ENCODE assay signal across 15 mouse cellular contexts in genomic region chr10:128340257-128340656, GRCm38 (mm10). TPM values are rescaled to one million over a fixed set of nuclear protein-coding genes. Genes with fewer than 3 reads are reported as not detected.
DNase-seq lines count a peak whose midpoint lies in the region; ATAC-seq and TF ChIP-seq lines count a peak whose summit lies in the region.
"Had no signal": no experiment of that assay in that cellular context is flagged by ENCODE, and none has a peak within 500 bp of the region (broad histone marks: within the 10 kb centered on the region; RNA-seq: fewer than 3 reads in every experiment).

No protein-coding gene starts in this region.

- H3K4me1 ChIP-seq in kidney, adult 2 months (ENCODE audit: control insufficient read depth, insufficient read depth, low read length), result peaks cover 26% of the 10 kb centered on the region
- H3K4me1 ChIP-seq in liver, embryonic 14.5 days (replicated peaks; ENCODE audit: control insufficient read depth in 2 of 2, insufficient read depth in 2 of 2, low read length in 1 of 2), result peaks cover 60 to 62% of the 10 kb centered on the region in 2 experiments
- H3K4me1 ChIP-seq in hindbrain, embryonic 12.5 days, result peaks cover 28% of the 10 kb centered on the region

- peak; percentile 42 for DNase-seq in CD4-positive, CD25-positive, alpha-beta regulatory T cell, adult 2 months (ENCODE audit: low read depth, low spot score)
- DNase-seq in kidney, adult 2 months, result no peak
- DNase-seq in kidney, adult 8-10 months, result no peak
- DNase-seq in MEL-GATA-1-ER (ENCODE audit: extremely low read depth, low read depth), result peak; percentile 41
- DNase-seq in liver, embryonic 14.5 days (ENCODE audit: low read depth in 3 of 3, low spot score in 3 of 3), result peak in 1 of 3 experiments; percentile 46
- no peak for DNase-seq in urinary bladder, postnatal 36 days (ENCODE audit: low spot score in 2 of 2)
- DNase-seq: adrenal gland, postnatal 25 days; cerebellum, postnatal 36 days; kidney, postnatal 14 days had no signal

- no peaks in the 10 kb centered on the region for H3K9me3 ChIP-seq in liver, embryonic 14.5 days (ENCODE audit: control insufficient read depth, low read length)
- H3K9me3 ChIP-seq in hindbrain, embryonic 12.5 days (replicated peaks), result no peaks in the 10 kb centered on the region
- H3K9me3 ChIP-seq: forebrain, embryonic 12.5 days; limb, embryonic 12.5 days; midbrain, embryonic 13.5 days; stomach, embryonic 15.5 days had no signal

- no peak for TF ChIP-seq POLR2A in kidney, adult 2 months (IDR thresholded peaks at IDR 0.05; ENCODE audit: low read depth, low read length)

- no peak overlapping the region for H3K4me3 ChIP-seq in kidney, adult 2 months (ENCODE audit: insufficient read depth, low read depth, low read length)
- no peak overlapping the region for H3K4me3 ChIP-seq in liver, embryonic 14.5 days (ENCODE audit: insufficient read depth in 1 of 2, low read depth in 2 of 2, low read length in 2 of 2)
- H3K4me3 ChIP-seq in hindbrain, embryonic 12.5 days, result no peak overlapping the region
- H3K4me3 ChIP-seq: forebrain, embryonic 12.5 days; limb, embryonic 12.5 days; midbrain, embryonic 13.5 days; stomach, embryonic 15.5 days had no signal

- no peaks in the 10 kb centered on the region for H3K36me3 ChIP-seq in kidney, adult 2 months (ENCODE audit: control insufficient read depth, insufficient read depth, low read length)
- H3K36me3 ChIP-seq in liver, embryonic 14.5 days (replicated peaks; ENCODE audit: control insufficient read depth, insufficient read depth, low read depth), result peaks cover 6% of the 10 kb centered on the region; the same call in 1 of the 2 replicates
- H3K36me3 ChIP-seq in hindbrain, embryonic 12.5 days, result no peaks in the 10 kb centered on the region
- H3K36me3 ChIP-seq: stomach, embryonic 15.5 days had no signal

- no peak overlapping the region for H3K27ac ChIP-seq in kidney, adult 2 months (ENCODE audit: insufficient read depth, low read depth, low read length)
- H3K27ac ChIP-seq in liver, embryonic 14.5 days, result peak overlapping the region; percentile 6; the same call in 1 of the 2 replicates
- H3K27ac ChIP-seq in hindbrain, embryonic 12.5 days, result no peak overlapping the region
- H3K27ac ChIP-seq: forebrain, embryonic 12.5 days; limb, embryonic 12.5 days; midbrain, embryonic 13.5 days; stomach, embryonic 15.5 days had no signal

- TF ChIP-seq EP300 in liver, embryonic 14.5 days (IDR thresholded peaks at IDR 0.05; ENCODE audit: low read depth), result no peak

- 0 out of 2 replicates have a peak, but pooled peaks have one; percentile 12 for TF ChIP-seq CTCF in kidney, adult 2 months (conservative IDR thresholded peaks at IDR 0.05; ENCODE audit: insufficient read depth, insufficient read length, low read depth, low read length)
- TF ChIP-seq CTCF in liver, embryonic 14.5 days (IDR thresholded peaks at IDR 0.05; ENCODE audit: low read depth), result peak; percentile 56

- peak overlapping the region; percentile 80 for H3K4me2 ChIP-seq in liver, embryonic 14.5 days (ENCODE audit: low read depth)
- H3K4me2 ChIP-seq in hindbrain, embryonic 12.5 days (replicated peaks), result no peak overlapping the region
- H3K4me2 ChIP-seq: forebrain, embryonic 12.5 days; limb, embryonic 12.5 days; stomach, embryonic 15.5 days had no signal

- H3K9ac ChIP-seq in liver, embryonic 14.5 days (replicated peaks), result no peak overlapping the region
- no peak overlapping the region for H3K9ac ChIP-seq in hindbrain, embryonic 12.5 days
- H3K9ac ChIP-seq: forebrain, embryonic 12.5 days; limb, embryonic 12.5 days; midbrain, embryonic 13.5 days; stomach, embryonic 15.5 days had no signal

- no peak for ATAC-seq in CD4-positive, CD25-positive, alpha-beta regulatory T cell, adult 4 months
- no peak for ATAC-seq in liver, embryonic 14.5 days (ENCODE audit: insufficient read depth)
- ATAC-seq in hindbrain, embryonic 12.5 days (ENCODE audit: low FRiP score), result no peak
- ATAC-seq: midbrain, embryonic 13.5 days had no signal

- 72% methylated on average over 2 of the region's 2 CpGs for WGBS in kidney, adult 2 months
- 26% methylated on average over 2 of the region's 2 CpGs for WGBS in liver, embryonic 14.5 days (ENCODE audit: insufficient replicate concordance)
- WGBS in hindbrain, embryonic 12.5 days, result 80% methylated on average over 2 of the region's 2 CpGs

- H3K27me3 ChIP-seq in kidney, adult 2 months (replicated peaks; ENCODE audit: control insufficient read depth, insufficient read depth, low read length), result no peaks in the 10 kb centered on the region
- H3K27me3 ChIP-seq in liver, embryonic 14.5 days (ENCODE audit: control insufficient read depth, insufficient read depth, low read length), result no peaks in the 10 kb centered on the region
- H3K27me3 ChIP-seq in hindbrain, embryonic 12.5 days, result no peaks in the 10 kb centered on the region
- H3K27me3 ChIP-seq: forebrain, embryonic 12.5 days; limb, embryonic 12.5 days; midbrain, embryonic 13.5 days; stomach, embryonic 15.5 days had no signal

RNA-seq across cellular contexts. Expression of gene Cs, which starts 2.7 kb away (rescaled TPM):
- 100 to 1,000 TPM; 124 to 182 TPM for polyA plus RNA-seq in CD4-positive, CD25-positive, alpha-beta regulatory T cell, adult 4 months (2017; shearing (Covaris generic))
- 252 and 273 TPM in 2 replicates for polyA plus RNA-seq in kidney, adult 2 months (2012; rRNA removed)
- polyA plus RNA-seq in liver, embryonic 14.5 days (2012; rRNA removed), result 71.6 and 80.5 TPM in 2 replicates
- polyA plus RNA-seq in liver, embryonic 14.5 days (2014; fragmentation: Nextera tagmentation; extraction: Ambion mirVana), result 117 and 126 TPM in 2 replicates
- polyA plus RNA-seq in hindbrain, embryonic 12.5 days (2016; fragmentation: Nextera tagmentation; extraction: Ambion mirVana), result 207 and 208 TPM in 2 replicates

RNA-seq across cellular contexts. Expression of gene Cnpy2, which starts 18.0 kb away (rescaled TPM):
- 100 to 1,000 TPM; 116 to 120 TPM for polyA plus RNA-seq in CD4-positive, CD25-positive, alpha-beta regulatory T cell, adult 4 months (2017; shearing (Covaris generic))
- polyA plus RNA-seq in kidney, adult 2 months (2012; rRNA removed), result 90.8 and 118 TPM in 2 replicates
- 23.8 and 38.8 TPM in 2 replicates for polyA plus RNA-seq in liver, embryonic 14.5 days (2012; rRNA removed)
- 92.7 and 98.3 TPM in 2 replicates for polyA plus RNA-seq in liver, embryonic 14.5 days (2014; fragmentation: Nextera tagmentation; extraction: Ambion mirVana)
- 242 and 244 TPM in 2 replicates for polyA plus RNA-seq in hindbrain, embryonic 12.5 days (2016; fragmentation: Nextera tagmentation; extraction: Ambion mirVana)

RNA-seq across cellular contexts. Expression of gene Coq10a, which starts 28.5 kb away (rescaled TPM):
- 10 to 100 TPM; 14.5 to 15.7 TPM for polyA plus RNA-seq in CD4-positive, CD25-positive, alpha-beta regulatory T cell, adult 4 months (2017; shearing (Covaris generic))
- 58.7 and 72.3 TPM in 2 replicates for polyA plus RNA-seq in kidney, adult 2 months (2012; rRNA removed)
- polyA plus RNA-seq in liver, embryonic 14.5 days (2012; rRNA removed), result 6.5 and 7.7 TPM in 2 replicates
- 4.7 and 5.0 TPM in 2 replicates for polyA plus RNA-seq in liver, embryonic 14.5 days (2014; fragmentation: Nextera tagmentation; extraction: Ambion mirVana)
- 31.7 and 32.8 TPM in 2 replicates for polyA plus RNA-seq in hindbrain, embryonic 12.5 days (2016; fragmentation: Nextera tagmentation; extraction: Ambion mirVana)

RNA-seq across cellular contexts. Expression of gene Ankrd52, which starts 36.7 kb away (rescaled TPM):
- 1 to 10 TPM; 2.3 to 3.3 TPM for polyA plus RNA-seq in CD4-positive, CD25-positive, alpha-beta regulatory T cell, adult 4 months (2017; shearing (Covaris generic))
- 21.5 and 22.5 TPM in 2 replicates for polyA plus RNA-seq in kidney, adult 2 months (2012; rRNA removed)
- 7.4 and 7.7 TPM in 2 replicates for polyA plus RNA-seq in liver, embryonic 14.5 days (2012; rRNA removed)
- polyA plus RNA-seq in liver, embryonic 14.5 days (2014; fragmentation: Nextera tagmentation; extraction: Ambion mirVana), result 4.3 and 5.5 TPM in 2 replicates
- polyA plus RNA-seq in hindbrain, embryonic 12.5 days (2016; fragmentation: Nextera tagmentation; extraction: Ambion mirVana), result 13.6 and 13.7 TPM in 2 replicates

RNA-seq across cellular contexts. Expression of gene Pan2, which starts 37.1 kb away (rescaled TPM):
- 10 to 100 TPM; 24.4 to 48.3 TPM for polyA plus RNA-seq in CD4-positive, CD25-positive, alpha-beta regulatory T cell, adult 4 months (2017; shearing (Covaris generic))
- polyA plus RNA-seq in kidney, adult 2 months (2012; rRNA removed), result 18.1 and 21.1 TPM in 2 replicates
- polyA plus RNA-seq in liver, embryonic 14.5 days (2012; rRNA removed), result 11.5 and 13.3 TPM in 2 replicates
- 10.1 and 11.5 TPM in 2 replicates for polyA plus RNA-seq in liver, embryonic 14.5 days (2014; fragmentation: Nextera tagmentation; extraction: Ambion mirVana)
- polyA plus RNA-seq in hindbrain, embryonic 12.5 days (2016; fragmentation: Nextera tagmentation; extraction: Ambion mirVana), result 33.5 and 34.1 TPM in 2 replicates

Comparison
In these comparisons a context has a peak if more than half of its experiments do, and no peak if none do; other contexts are left out.
1. DNase-seq: peak in CD4-positive, CD25-positive, alpha-beta regulatory T cell, adult 2 months (single experiment) and MEL-GATA-1-ER (single experiment); none in kidney, adult 2 months (single experiment), kidney, adult 8-10 months (0 of 2) and urinary bladder, postnatal 36 days (0 of 2).